Mouse (Mus musculus) frontal cortex, postnatal 36 days (tissue): ENCODE results near the gene Pnma1.

ENCODE experiments used
- DNase-seq, 2 experiments: peaks; one replicate each; pipeline ENCODE4 v3.0.0; 2022; ENCODE audit warnings: low spot score in 2 of 2

Gene Pnma1

DNA sequence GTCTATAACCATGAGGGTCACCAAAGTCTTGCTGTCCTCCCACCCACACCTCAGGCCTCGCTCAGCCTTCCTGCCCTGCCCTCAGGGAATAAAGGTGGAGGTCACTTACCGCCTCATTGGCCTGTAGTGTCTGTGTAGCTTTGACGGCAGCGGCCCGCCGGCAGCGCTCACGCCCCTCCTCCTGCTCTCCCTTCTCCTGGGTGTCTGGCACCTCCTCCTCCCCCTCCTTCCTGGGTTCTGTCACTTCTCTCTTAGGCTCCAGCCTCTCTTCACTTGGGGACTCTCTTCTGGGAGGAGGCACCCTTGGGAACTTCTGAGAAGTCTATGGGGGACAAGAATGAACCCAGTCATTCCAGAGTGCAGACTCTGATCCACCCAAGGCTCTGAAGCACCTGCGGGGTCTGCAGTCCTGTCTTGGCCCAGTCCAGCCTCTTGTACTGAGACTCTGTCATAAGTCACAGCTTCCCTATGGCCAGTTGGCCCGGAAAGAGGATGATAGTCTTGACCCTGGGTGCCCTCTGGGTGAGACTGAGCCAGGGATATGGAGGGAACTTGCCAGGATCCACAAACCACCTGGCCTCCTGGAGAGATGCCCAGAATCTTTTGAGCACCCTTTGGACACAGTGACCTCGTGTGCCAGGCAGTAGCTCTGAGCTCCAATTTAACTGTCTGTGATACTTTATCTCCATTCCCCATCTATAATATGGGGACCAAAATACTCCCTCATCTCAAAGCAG, 6.7 kb upstream of the Pnma1 start:
- DNase-seq, result no peak

- DNase-seq, result no peak
Measured at GRCm38 (mm10) chr12:84153414-84153813, 5.1 kb upstream of the Pnma1 start.

DNA sequence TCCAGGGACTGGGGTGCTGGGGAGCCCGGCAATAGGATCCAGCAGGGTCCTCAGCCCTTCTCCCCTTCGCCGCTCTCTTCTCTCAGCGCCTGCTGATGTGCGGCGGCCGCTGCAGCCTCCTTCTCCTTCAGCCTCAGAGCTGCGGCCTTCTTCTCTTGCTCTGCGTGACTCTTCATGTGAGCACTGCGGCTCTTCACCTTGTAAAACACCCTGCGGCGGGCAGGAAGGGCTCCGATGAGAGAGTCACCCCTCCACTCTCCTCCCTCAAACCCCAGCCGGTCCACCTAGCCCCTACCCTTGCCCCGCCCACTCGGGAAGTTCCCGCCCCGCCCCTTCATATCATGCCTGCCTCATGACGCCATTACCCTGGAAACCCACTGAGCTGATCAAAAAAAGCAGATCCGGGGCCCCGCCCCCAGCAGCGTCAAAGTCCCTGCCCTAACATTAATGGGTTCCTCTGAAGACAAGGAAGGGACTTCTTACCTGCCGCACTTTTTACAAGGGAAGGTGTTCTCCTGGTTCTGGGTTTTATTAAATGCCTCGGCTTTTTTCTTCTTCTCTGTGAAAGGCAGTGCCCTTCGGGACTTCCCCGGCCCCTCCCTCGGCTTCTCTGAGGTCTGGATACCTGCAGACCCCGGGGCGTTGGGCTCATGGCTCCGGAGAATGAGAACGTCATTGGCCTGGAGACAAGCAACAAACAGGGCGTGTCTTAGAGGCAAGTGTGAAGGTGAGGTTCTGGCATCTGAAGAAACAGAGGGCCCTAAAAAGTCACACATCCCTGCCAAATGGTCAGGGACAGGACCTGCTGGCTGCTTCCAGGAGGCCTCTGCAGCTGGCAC, 4.3 kb upstream of the Pnma1 start:
- no peak for DNase-seq

DNA sequence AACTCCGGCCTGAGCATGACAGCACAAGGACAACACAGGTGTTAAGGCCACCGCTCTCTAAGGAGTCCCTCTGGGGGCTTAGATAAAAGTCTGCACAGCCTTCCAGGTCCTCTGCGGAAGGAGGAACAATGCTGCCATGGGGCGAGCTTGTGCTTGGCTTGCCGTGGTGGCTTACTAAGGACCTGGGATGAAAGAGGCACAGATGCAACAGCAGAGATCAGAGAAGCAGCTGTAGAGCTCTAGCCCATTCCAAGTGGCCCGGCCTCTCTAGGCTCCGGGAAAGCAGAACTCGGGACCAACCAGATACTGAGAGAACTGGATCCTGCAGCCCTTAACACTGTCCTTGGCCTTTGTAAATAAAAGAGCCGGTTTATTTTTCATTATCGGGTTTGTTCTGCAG, 3.6 kb upstream of the Pnma1 start:
- DNase-seq, result no peak

DNA sequence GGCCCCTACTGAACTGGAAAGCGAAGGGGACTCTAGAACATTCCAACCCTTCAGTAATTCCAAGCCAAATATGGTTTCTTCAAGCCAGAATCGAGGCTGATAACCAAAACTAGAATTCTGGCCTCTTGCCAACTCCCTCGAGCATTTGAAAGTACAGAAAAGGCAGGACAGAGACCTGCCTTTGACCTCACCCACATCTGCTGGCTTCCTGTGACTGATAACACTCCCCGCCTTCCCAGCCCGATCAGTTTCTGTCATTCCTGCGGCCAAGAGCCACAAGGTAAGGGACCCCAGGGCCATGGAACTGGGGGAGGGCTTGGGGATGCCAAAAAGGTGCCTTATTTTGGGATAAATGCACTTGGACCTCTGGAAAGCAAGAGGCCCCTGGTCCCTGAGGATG, 2.7 kb upstream of the Pnma1 start:
- no peak for DNase-seq

GRCm38 (mm10) chr12:84149971-84150370, 1.7 kb upstream of the Pnma1 start:
- DNase-seq, result no peak

- DNase-seq, result no peak
Measured at GRCm38 (mm10) chr12:84148622-84149012, 328 bp upstream of the Pnma1 start.

DNA sequence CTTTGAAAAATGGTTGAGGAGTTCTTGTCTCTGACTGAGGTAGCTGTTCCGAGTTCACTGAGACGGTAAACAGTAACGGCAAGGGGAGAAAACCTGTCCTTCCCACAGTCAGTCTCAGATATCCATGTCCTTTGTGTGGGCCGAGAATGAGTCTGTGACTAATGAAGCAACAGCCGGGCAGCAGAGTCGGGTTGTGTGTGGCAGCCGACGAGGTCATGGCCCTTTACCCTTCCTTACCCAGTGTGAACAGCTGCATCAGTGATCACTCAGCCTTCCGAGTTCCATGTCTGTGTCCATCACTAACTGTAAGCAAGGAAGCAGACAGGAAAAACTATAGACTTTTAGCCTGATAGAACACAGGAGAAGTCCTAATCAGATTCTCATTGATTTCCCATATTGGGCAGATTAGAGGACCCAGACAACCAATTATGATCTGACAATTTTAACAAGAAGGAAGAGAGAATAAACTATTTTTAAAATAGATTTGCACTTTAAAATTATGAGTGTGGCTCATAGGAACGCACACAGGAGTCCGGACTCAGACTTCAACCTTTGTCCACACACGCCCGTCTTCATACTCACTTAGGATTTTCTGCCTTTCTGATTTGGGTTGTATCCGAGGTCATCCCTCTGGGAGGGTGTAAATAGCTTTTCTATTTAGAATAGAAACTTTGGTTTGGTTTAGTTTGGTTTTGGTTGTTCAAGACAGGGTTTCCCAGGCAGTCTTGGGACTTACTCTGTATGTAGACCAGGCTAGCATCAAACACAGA, 5.8 kb downstream of the Pnma1 start:
- DNase-seq, result no peak

DNA sequence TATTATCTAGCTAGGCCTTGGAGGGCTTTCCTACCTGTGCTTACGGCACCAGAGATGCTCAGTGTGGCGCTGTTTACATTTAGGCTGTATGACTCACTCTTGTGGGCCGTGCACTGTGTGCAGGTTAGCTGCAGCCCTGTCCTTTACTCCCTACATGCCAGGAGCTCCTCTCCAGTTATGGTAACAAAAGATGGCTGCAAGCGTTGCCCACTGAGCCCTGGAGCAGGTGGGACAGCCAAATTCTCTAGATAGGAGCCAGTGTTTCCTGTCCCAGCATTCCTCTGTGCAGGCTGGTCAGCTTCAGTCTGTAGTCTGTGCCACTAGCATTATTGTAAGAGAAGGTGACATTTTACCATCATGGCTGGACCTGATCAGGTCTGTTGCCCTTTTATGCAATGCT, 7.0 kb downstream of the Pnma1 start:
- no peak for DNase-seq

- DNase-seq, result no peak
Measured at GRCm38 (mm10) chr12:84140135-84140534, 8.2 kb downstream of the Pnma1 start.

DNA sequence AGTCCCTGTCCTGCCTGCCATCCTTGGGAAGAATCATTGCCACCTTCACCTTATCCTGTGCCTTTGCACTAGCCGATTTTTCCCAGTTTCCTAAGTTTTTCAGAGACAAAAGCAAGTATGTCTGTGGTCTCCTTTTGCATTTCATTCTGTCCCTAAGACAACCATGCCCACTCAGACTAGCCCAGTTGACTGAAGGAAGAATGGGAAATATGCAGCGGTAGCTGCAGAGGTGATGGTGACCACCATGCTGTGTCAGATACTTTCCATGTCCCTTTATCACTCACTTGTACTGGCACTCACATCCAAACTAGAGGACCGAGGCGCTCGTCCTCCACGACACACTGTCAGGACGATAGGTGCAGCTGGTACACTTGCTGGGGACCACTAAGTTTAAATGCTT, 11.2 kb downstream of the Pnma1 start:
- no peak for DNase-seq

- no peak for DNase-seq
Measured at GRCm38 (mm10) chr12:84132265-84132664, 16.0 kb downstream of the Pnma1 start.

- no peak for DNase-seq
Measured at GRCm38 (mm10) chr12:84129931-84130330, 18.4 kb downstream of the Pnma1 start.

DNA sequence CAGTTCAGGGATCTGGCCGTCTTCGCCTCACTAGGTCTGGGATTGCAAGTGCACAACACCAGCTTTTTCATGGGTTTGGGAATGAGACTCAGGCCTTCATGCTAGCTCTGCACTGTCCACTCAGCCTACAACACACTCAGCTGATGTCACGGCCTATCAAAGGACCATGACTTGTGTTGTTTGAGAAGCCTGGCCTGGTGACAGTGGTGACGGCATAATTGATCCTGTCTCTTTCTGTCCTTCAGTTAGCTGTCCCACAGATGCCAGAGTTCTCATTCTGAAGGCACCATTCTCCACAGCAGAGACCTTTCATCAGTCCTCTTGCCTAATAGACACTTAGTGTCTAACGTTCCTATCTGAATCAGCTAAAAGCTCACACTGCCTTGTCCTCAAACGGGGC, 19.7 kb downstream of the Pnma1 start:
- DNase-seq, result no peak

DNA sequence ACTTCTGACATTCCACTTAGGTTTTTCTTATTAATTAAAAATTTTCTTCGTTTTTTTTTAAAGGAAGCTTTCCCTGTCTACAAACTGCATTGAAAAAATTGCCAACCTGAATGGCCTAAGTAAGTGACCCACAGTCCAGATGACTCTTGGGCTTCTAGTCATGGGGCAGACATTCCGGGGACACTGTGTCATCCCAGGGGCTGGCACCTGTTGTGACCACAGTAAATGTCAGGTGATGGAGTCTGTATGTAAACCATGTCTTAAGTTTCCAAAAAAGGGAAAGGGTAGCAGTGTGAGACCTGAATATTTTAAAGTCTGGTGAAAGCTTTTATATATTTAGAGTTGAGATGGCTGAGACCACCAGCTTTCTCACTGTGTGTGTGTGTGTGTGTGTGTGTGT, 21.4 kb downstream of the Pnma1 start:
- no peak for DNase-seq

DNA sequence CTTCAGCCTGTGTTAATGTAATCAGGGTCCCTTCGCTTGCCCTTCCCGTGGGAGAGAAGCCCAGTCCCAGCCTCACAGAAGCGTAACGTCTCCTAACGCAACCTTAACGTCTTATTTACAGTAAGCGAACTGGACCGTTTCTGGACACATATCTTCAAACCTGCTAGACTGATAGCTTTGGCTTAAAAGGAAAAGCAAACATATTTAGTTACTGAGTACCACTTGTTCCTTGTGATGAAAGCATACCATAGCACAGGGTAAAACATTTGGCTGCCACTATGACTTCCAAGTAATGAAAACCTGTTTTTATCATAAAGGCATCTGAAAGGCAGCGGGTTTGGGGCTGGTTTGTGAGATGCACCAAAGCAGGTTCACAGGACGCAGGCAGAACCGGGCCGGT, 22.4 kb downstream of the Pnma1 start:
- no peak for DNase-seq

GRCm38 (mm10) chr12:84119584-84119983, 28.7 kb downstream of the Pnma1 start:
- no peak for DNase-seq

DNA sequence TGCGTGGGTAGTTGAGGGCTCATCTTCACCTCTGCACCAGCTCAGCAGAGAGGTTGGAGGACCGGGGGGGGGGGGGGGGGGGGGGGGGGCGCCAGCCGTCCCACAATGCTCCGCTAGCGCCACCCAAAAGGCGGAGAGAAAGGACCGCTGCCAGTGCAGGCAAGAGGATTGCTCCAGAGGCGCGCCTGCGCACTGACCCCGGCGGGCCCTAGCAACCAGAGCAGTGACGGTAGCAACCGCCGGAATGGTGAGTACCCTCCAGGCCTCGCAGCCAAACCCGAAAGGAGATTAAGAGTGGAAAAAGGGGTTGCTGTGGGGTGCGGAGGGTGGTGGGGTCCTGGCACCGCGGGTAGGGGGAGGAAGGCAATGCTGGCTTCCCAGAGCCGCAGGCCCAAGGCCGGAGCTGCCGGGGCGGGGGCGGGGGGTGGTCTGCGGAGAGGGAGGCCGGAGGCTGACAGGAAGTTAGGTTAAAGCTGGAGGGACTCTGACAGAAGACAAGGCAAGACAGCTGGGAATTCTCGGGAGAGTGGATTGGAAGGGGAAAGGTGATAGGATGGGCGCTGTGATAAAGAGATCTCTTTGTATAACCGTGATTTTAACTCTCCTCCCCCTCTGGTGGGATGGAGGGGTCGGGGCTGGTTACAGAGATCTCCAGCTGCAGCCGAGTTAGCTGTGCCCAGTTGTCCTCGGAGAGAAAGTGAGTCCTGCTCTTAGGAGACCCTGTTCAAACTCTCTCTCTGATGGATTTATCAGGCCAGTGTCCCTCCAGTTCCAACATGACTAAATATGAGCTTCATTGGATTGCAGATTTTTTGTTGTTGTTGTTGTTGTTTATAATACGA, 33.9 kb downstream of the Pnma1 start, which contains the start of gene Dnal1:
TSS of gene Dnal1 (plus strand) at position 214 of the 842 bp plus-strand sequence.
- peak; percentile 81 to 84 for DNase-seq

DNA sequence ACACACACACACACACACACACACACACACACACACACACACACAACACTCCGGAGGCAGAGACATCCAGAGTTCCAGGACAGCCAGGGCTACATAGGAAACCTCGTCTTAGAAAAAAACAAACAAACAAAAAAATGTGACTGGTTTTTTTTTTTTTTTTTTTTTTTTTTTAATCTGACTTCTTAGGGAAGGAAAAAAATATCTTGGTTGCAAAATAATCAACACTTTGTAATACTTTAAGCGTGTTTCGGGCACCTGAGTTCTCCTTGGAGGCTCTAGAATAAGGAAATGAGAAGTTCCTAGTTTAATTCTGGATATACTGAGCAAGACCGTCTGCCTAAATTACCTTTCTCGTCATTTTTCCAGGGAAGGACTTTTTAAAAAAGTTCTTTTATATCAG, 34.6 kb downstream of the Pnma1 start:
- DNase-seq, result no peak

DNA sequence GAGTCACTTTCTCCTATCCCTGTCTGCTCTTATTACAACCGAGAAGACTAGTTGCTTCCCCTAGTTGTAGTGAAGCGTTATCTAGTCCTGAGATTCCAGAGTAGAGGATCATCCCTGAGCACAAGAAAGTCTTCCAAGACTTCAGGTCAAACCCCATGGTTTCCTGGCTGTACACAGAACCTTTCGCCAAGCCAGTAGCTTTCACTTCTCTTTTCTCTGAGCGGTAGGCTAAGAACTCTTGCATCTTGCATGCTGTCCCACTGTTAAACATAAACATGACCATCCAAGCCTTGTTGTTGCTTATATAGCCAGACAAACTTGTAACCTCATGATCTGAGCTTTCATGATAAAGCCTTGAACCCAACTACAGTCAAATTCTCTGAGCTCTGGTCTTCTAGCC, 37.5 kb downstream of the Pnma1 start:
- no peak for DNase-seq

- DNase-seq, result no peak
Measured at GRCm38 (mm10) chr12:84109924-84110323, 38.4 kb downstream of the Pnma1 start.

DNA sequence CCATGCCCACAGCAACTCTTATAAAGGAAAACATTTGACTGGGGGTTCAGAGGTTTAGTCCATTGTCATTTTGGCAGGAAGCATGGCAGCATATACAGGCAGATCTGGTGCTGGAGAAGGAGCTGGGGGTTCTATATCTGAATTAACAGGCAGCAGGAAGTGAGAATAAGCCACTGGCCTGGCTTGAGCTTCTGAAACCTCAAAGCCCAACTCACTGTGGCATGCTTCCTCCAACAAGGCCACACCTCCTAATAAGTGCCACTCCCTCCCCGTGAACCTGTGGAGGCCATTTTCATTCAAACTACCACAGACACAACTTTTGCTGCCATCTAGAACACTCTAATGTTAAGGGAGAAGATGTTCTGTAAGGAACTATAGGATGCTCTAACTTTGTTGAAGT, 40.6 kb downstream of the Pnma1 start:
- no peak for DNase-seq
